Mouse (Mus musculus) thymus, postnatal 36 days (tissue): ENCODE results near the gene Lrriq1.

ENCODE experiments used
- DNase-seq, 2 experiments: peaks; one replicate each; pipeline ENCODE4 v3.0.0; 2022; ENCODE audit warnings: mixed read lengths in 2 of 2

The Lrriq1 gene

GRCm38 (mm10) chr10:103028253-103029131 is 207.6 kb downstream of the Lrriq1 start:
- DNase-seq = no peak

- no peak for DNase-seq
Observed at GRCm38 (mm10) chr10:103027931-103028252, 208.2 kb downstream of the Lrriq1 start.

- DNase-seq = no peak
Observed at GRCm38 (mm10) chr10:103027226-103027930, 208.7 kb downstream of the Lrriq1 start.

GRCm38 (mm10) chr10:103026636-103027225 is 209.4 kb downstream of the Lrriq1 start:
- DNase-seq = no peak

- no peak for DNase-seq
Observed at GRCm38 (mm10) chr10:103002556-103002955, 233.6 kb downstream of the Lrriq1 start.

GRCm38 (mm10) chr10:103000902-103001301 is 235.2 kb downstream of the Lrriq1 start:
- DNase-seq = no peak

GRCm38 (mm10) chr10:102999584-102999983 is 236.5 kb downstream of the Lrriq1 start:
- no peak for DNase-seq
